Mouse (Mus musculus) lung, postnatal 4 days (tissue): ENCODE results near the gene Slc5a12.

Experiments used
- DNase-seq, 2 experiments: peaks; one replicate each; pipeline ENCODE4 v3.0.0; 2021

Gene Slc5a12

DNA sequence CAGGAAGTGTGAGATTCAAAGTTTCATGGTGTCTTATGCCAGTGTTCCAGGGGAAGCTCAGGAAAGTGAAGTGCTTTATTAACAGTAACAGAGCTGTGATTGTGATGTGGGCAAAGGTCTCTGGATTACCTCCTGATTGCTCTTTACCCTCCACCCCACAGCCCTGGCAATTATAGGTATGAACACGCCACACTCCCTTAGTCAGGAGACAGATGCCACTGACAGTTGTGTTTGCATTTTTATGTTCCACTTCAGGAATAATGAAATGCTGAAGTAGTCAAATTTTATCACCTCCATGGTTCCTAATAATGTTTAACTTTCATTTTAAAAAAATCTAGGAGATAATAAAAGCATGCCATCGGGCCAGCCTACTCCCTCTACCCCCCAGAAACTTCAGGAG lies at the start of gene Slc5a12:
TSS of gene Slc5a12 (plus strand) at position 367 of the 400 bp plus-strand sequence.
- no peak for DNase-seq

DNA sequence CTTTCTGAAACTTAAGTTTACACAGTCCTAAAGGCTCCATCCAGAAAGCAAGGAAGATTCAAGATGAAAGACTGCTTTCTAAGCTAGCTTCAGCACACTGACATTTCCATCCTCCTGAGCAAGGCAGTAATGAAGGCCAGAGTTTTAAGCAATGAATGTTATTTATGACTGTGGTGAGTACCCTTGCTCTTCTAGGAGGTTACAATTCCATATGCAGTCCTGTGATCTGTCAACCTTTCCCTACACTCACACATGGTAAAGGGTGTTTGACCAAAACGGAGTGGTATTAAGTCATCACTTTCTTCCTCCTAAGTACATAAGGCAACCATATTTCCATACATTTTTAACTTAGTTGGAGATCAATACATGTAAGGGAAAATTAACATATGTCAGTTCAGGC lies 41.0 kb upstream of the Slc5a12 start:
- no peak for DNase-seq

DNA sequence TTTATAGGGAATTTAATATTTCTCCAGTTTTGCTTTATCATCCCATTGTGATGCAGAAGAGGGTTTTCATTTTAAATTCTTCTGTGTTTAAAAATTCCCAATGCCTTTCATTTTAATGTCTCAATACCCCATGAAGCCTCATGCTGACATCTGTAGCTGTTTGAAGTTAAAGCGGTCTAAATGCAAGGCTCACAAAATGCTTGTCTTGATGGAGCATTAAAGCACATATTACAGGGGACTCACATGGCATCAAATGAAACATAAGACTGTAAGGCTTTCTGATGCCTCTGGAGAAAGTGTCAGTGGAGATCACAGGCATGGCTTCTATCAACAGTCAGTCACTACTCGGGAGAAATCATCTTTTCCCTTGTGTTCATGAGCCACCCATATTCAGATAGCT lies 34.5 kb upstream of the Slc5a12 start:
- no peak for DNase-seq

DNA sequence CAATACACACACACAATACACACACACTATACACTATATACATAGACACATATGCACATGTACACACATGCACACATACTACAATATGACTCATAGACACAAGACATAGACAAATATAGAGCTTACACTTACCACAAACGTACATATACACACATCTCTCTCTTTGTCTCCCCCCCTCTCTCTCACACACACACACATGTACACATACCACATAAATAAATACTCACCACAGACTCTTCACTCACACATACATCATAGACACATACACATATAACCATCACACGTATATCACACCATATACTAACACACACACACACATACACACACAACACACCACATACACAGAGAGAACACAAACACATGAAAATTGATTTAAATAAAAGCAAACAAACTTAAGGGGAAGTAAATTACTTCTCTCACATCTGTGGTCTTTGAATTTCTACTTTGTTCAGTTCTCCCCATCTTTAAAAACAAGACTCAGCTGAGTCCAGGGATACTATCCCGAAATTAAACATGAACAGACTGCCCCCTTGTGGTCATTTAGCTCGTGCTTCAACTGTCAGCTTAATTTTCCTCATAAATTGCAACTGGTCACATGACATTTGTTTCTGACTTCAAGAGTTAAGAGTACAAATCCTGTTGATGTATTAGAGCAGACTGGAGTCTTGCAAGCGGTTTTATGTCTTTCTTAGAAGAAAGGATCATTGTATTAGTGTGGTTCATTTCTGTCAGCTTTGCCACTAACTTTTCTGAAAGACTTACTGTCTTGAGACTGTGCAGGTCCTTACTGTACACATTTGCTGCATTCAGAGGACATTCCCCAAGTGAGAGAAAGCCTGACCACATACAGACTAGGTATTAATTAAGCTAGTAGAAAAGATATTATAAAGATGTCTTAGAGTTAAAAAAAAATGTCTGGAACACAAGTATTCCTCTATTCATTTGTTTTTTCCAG lies 32.1 kb upstream of the Slc5a12 start:
- DNase-seq, result peak in 1 of 2 experiments; percentile 58

DNA sequence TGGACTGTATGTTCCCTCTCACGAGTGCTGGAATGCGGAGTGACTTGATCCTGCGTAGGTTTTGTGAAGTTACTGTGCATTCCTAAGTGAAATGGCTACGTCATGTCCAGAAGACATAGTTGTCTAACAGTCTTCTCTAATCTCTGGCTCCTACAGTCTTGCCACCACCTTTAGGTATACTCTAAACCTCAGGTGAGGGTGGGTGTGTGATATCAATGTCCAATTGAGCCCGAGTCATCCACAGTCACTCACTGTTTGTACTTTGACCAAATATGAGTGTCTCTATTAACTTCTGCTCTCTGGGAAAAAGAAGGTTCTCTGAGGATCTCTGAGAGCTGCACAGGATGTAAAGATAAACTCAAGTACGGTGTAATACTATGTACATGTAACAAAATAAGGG lies 10.4 kb upstream of the Slc5a12 start:
- DNase-seq, result no peak

DNA sequence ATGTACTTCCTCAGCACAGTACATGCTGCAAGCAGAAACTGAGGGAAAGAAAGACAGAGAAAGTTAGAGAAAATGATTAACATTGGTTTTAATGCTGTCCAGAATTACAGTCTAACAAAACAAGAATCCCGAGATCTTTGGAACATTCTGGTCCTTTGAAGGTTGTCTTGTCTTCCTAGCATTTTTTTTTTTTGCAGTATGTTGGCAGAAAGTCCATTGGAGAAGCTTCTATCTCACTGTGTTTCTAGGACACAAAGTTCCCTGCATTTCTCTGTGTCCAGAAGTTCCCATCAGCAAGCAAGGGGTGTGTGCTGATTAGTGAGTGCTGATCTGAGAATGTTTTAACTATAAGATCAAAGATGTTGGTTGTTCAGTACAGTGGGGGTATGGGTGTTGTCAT lies 7.1 kb upstream of the Slc5a12 start:
- DNase-seq, result no peak

DNA sequence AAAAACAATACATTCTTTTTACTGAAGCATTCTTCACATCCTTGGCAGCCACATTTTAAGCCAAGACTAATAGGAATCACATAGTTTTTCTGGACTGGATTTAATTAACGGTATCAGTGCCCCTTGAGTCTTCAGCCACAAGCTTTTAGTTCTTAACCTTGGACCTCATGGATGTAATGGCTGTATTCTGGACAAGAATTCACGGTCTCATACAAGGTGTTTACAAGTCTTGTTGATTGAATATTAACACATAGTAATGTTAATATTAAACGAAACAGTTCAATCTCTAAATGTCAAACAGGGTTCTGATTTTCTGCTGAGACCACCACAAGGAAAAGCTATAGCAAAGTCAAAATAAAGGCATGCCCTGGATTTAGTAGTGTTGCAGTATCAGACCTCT lies 4.8 kb upstream of the Slc5a12 start:
- no peak for DNase-seq

DNA sequence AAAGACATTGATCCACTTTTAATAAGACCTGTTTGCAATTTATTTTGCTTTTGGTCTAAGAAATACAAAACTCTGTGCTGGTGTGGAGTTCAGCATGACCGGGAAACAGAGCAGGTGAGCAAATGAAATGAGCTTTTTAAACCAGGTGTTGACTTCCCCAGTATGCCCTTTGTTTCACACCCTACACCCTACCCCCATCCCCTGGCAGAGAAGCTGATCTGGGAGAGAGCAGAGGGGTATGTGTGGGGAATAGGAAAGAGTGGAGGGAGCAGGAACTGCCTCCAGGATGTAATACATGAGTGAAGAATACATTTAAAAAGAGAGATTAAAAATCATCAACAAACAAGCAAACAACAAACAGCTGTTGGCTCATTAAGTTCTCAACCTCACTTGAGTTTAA lies 47.3 kb downstream of the Slc5a12 start:
- no peak for DNase-seq

DNA sequence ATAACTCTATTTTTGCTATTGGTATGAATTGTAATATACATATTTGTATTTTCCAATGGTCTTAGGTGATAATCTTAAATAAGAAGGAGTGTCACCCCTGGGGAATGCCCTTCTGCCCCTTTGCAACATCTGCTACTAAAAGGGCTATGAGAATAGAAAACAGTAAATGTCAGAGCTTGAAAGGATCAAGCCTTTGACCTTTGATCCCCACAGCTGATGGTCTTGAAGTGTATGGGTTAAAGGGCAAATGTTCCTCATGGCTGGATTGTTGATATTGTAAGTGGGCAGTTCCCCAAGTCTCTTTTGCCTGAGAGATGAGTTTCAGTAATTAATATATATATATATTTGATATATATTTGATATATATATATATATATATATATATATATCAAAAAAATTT lies 47.7 kb downstream of the Slc5a12 start:
- DNase-seq, result no peak

DNA sequence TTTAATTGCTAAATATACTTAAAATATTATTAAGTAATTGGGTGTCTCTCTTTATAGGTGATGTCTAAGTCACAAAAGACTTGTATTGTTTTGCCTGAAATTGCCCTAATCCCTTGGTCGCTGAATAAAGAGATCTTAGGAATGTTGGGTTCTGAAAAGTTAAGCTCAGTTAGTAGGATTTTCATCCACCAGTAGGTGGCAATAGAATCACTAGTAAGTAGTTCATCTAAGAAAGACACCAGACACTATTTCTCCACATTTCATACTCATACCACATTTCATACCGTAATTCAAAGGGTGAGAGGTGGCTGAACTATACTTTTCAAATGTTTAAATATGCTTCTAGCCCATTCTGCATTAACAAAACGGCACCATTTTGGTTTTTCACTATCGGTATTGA lies 66.2 kb downstream of the Slc5a12 start:
- no peak for DNase-seq

DNA sequence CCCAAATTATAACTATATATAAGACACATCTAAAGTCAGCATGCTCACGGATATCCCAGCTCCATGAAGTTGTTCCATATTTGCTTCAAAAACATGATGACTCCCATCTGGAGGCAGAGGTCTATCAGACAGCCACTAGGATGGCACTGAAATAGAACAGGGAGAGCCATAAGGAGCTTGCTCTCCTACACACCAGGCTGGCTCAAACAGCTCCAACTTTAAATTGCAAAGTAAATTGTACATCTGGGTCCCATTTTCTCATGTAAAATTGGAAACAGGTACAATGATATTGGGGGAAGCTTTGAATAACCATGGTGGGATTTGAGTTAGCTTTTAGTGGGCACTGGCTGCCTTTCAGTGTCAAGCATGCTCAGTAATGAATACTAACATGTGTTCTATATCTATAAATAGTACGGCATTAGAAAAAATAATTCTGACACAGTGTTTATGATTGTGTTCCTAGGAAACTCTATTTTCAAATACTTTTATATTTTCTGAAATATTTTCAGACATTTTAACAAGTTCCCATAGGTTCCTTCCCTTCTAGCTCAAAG lies 74.0 kb downstream of the Slc5a12 start:
- DNase-seq, result no peak
